Mouse (Mus musculus) thymus, adult 2 months (tissue): ENCODE data around the gene Mrps11. TPM values are rescaled to one million over a fixed set of nuclear protein-coding genes. Genes with fewer than 3 reads are reported as not detected.

Experiments
- DNase-seq: peaks from one replicate; pipeline ENCODE4 v3.0.0; 2021
- H3K27ac ChIP-seq: fragments of 200-500 bp; 2 replicates; pipeline ENCODE4 v1.5.1; 2012; ENCODE audit warnings: low read length, control low read depth; ENCODE audit not compliant: control insufficient read depth, insufficient read depth
- H3K27me3 ChIP-seq: fragments of 200-500 bp; 2 replicates; pipeline ENCODE4 v1.6.1; 2012; ENCODE audit warnings: mild to moderate bottlenecking, low read length, moderate library complexity, mixed read lengths; ENCODE audit not compliant: control insufficient read depth, insufficient read depth
- H3K36me3 ChIP-seq: fragments of 200-500 bp; 2 replicates; pipeline ENCODE4 v1.6.1; 2012; ENCODE audit warnings: mild to moderate bottlenecking, low read length, moderate library complexity; ENCODE audit not compliant: control insufficient read depth, insufficient read depth
- H3K4me1 ChIP-seq: fragments of 200-500 bp; replicated peaks from 2 replicates; pipeline ENCODE4 v1.6.1; 2012; ENCODE audit warnings: low read length; ENCODE audit not compliant: control insufficient read depth, insufficient read depth
- H3K4me3 ChIP-seq: fragments of 200-500 bp; 2 replicates; pipeline ENCODE4 v1.5.1; 2012; ENCODE audit warnings: mild to moderate bottlenecking, low read length, control low read depth, moderate library complexity; ENCODE audit not compliant: control insufficient read depth, insufficient read depth
- CTCF ChIP-seq: fragments of 200-500 bp; IDR thresholded peaks from 2 replicates; pipeline ENCODE4 v1.5.1; 2012; ENCODE audit warnings: mild to moderate bottlenecking, control low read depth, low read length, moderate library complexity, borderline replicate concordance; ENCODE audit not compliant: control insufficient read depth, poor library complexity, insufficient read depth; ENCODE audit errors: extremely low read depth
- POLR2A ChIP-seq: fragments of 200-500 bp; IDR thresholded peaks from 2 replicates; pipeline ENCODE4 v1.6.1; 2012; ENCODE audit warnings: mild to moderate bottlenecking, low read length, control low read depth, moderate library complexity; ENCODE audit not compliant: control insufficient read depth, poor library complexity, insufficient read depth; ENCODE audit errors: extremely low read depth
- WGBS: fragments of 180-500 bp; shearing (Covaris S2); methylation state at CpG from one replicate; pipeline ENCODE4 v1.1.7; 2018; 5-methylcytosine and 5-hydroxymethylcytosine counted together
- polyA plus RNA-seq: library from polyadenylated mRNA; depleted of rRNA; stranded (reverse); fragments of >200 nt; gene quantifications from 2 replicates; pipeline ENCODE4 v1.2.3, GENCODE M21; 2012; rRNA removed

Gene Mrps11
- polyA plus RNA-seq, 1 experiment = 73.2 TPM

- Histone ChIP-seq H3K27me3 (no peaks in the 10 kb centered on the region), H3K4me1 (no peaks in the 10 kb centered on the region), H3K27ac (no peak overlapping the region), H3K4me3 (no peak overlapping the region), H3K36me3 (peaks cover 11% of the 10 kb centered on the region)
- no peak for DNase-seq
- no peak for TF ChIP-seq CTCF
- TF ChIP-seq POLR2A = no peak
- WGBS = 97% methylated on average over 14 of the region's 14 CpGs
These were observed 44.9 kb downstream of the Mrps11 start for GRCm38 (mm10) chr7:78827749-78828362.

- Histone ChIP-seq H3K27me3 (no peaks in the 10 kb centered on the region), H3K4me1 (peaks cover 2% of the 10 kb centered on the region; the same call in 1 of the 2 replicates), H3K27ac (no peak overlapping the region), H3K36me3 (peaks cover 25% of the 10 kb centered on the region), H3K4me3 (no peak overlapping the region)
- no peak for DNase-seq
- WGBS = 84% methylated on average over 4 of the region's 4 CpGs
- TF ChIP-seq POLR2A = no peak
- no peak for TF ChIP-seq CTCF
These were observed 52.7 kb downstream of the Mrps11 start for GRCm38 (mm10) chr7:78835656-78836055.

GRCm38 (mm10) chr7:78837250-78837649 is 54.3 kb downstream of the Mrps11 start:
- WGBS = 15% methylated on average over 4 of the region's 4 CpGs
- H3K27ac ChIP-seq = no peak overlapping the region
- no peak for DNase-seq
- TF ChIP-seq POLR2A (no peak), CTCF (no peak)
- peaks cover 2% of the 10 kb centered on the region; the same call in 1 of the 2 replicates for H3K4me1 ChIP-seq
- H3K27me3 ChIP-seq = no peaks in the 10 kb centered on the region
- no peak overlapping the region for H3K4me3 ChIP-seq
- H3K36me3 ChIP-seq = peaks cover 28% of the 10 kb centered on the region

GRCm38 (mm10) chr7:78841601-78842000 is 58.7 kb downstream of the Mrps11 start:
- no peak for DNase-seq
- Histone ChIP-seq H3K4me1 (peaks cover 5% of the 10 kb centered on the region), H3K27me3 (no peaks in the 10 kb centered on the region), H3K4me3 (no peak overlapping the region), H3K27ac (no peak overlapping the region), H3K36me3 (peaks cover 41% of the 10 kb centered on the region)
- 93% methylated on average over 5 of the region's 5 CpGs for WGBS
- TF ChIP-seq POLR2A (no peak), CTCF (no peak)

Other genes with a start within 250 kb of the Mrps11 start
- gene Ntrk3, start 45.1 kb upstream of the Mrps11 start, polyA plus RNA-seq = 52.2 and 54.7 TPM in 2 replicates
- gene Mrpl46, start 412 bp downstream of the Mrps11 start, polyA plus RNA-seq = 21.9 and 25.0 TPM in 2 replicates
- 32.7 and 33.9 TPM in 2 replicates for gene Det1, start 64.1 kb downstream of the Mrps11 start, polyA plus RNA-seq
- 32.3 and 39.2 TPM in 2 replicates for gene Aen, start 112.7 kb downstream of the Mrps11 start, polyA plus RNA-seq
- 159 and 194 TPM in 2 replicates for gene Isg20, start 130.3 kb downstream of the Mrps11 start, polyA plus RNA-seq